Mouse (Mus musculus): ENCODE data around the gene Fam71d.

- TF ChIP-seq CTCF (IDR thresholded peaks at IDR 0.05; ENCODE audit: control insufficient read depth, insufficient read depth, insufficient replicate concordance, low read depth, low read length) (no peak), POLR2A (IDR thresholded peaks at IDR 0.05; ENCODE audit: control insufficient read depth, low read depth, low read length) (no peak)
Measured at GRCm38 (mm10) chr12:78778423-78779067, 87.2 kb downstream of the Fam71d start.

All from testis, adult 2 months (tissue).